Mouse (Mus musculus): ENCODE measurements at regions not wholly inside any gene's neighbourhood (a gene's known extent, or its start where the extent isn't known, plus 50 kb on each side); places are given as distances from the start of the nearest gene placed in this dataset.
"Not testable (repeated sequence)": the region's sequence is repeated elsewhere in the genome, so short reads cannot be mapped to it uniquely, and the experiment has no call there.

GRCm38 (mm10) chr13:103620958-103621357, 153.4 kb downstream of the Srek1 start:
- not testable (repeated sequence) for DNase-seq

GRCm38 (mm10) chr13:103613333-103613725, 161.1 kb downstream of the Srek1 start:
- no peak for DNase-seq

GRCm38 (mm10) chr13:103612720-103613332, 161.6 kb downstream of the Srek1 start:
- DNase-seq, result no peak

- DNase-seq, result no peak
Measured at GRCm38 (mm10) chr13:103602302-103602701, 172.1 kb downstream of the Srek1 start.

- peak; percentile 30 for DNase-seq
Measured at GRCm38 (mm10) chr13:103592371-103592770, 182.0 kb downstream of the Srek1 start.

GRCm38 (mm10) chr13:103591874-103592273, 182.5 kb downstream of the Srek1 start:
- DNase-seq, result no peak

- DNase-seq, result not testable (repeated sequence)
Measured at GRCm38 (mm10) chr13:103591381-103591780, 183.0 kb downstream of the Srek1 start.

GRCm38 (mm10) chr13:103589646-103590045, 184.8 kb downstream of the Srek1 start:
- DNase-seq, result no peak

GRCm38 (mm10) chr13:103576856-103577255, 197.6 kb downstream of the Srek1 start:
- DNase-seq, result no peak

GRCm38 (mm10) chr13:103564715-103565114, 209.7 kb downstream of the Srek1 start:
- DNase-seq, result no peak

GRCm38 (mm10) chr13:103561795-103562705, 212.4 kb downstream of the Srek1 start:
- DNase-seq, result peak; percentile 11

- DNase-seq, result no peak
Measured at GRCm38 (mm10) chr13:103558915-103559314, 215.5 kb downstream of the Srek1 start.

- DNase-seq, result no peak
Measured at GRCm38 (mm10) chr13:103539577-103539976, 205.3 kb upstream of the Mast4 start.

GRCm38 (mm10) chr13:103513825-103514224, 179.5 kb upstream of the Mast4 start:
- no peak for DNase-seq

- DNase-seq, result no peak
Measured at GRCm38 (mm10) chr13:103512476-103512875, 178.2 kb upstream of the Mast4 start.

GRCm38 (mm10) chr13:103504987-103505386, 170.7 kb upstream of the Mast4 start:
- DNase-seq, result no peak

- no peak for DNase-seq
Measured at GRCm38 (mm10) chr13:103499376-103499775, 165.1 kb upstream of the Mast4 start.

GRCm38 (mm10) chr13:103494371-103494770, 160.1 kb upstream of the Mast4 start:
- no peak for DNase-seq

GRCm38 (mm10) chr13:103493567-103493966, 159.3 kb upstream of the Mast4 start:
- no peak for DNase-seq

GRCm38 (mm10) chr13:103490049-103490448, 155.8 kb upstream of the Mast4 start:
- DNase-seq, result no peak

- DNase-seq, result no peak
Measured at GRCm38 (mm10) chr13:103484092-103484491, 149.8 kb upstream of the Mast4 start.

GRCm38 (mm10) chr13:103483392-103483791, 149.1 kb upstream of the Mast4 start:
- DNase-seq, result peak; percentile 14

- DNase-seq, result no peak
Measured at GRCm38 (mm10) chr13:103476328-103476727, 142.0 kb upstream of the Mast4 start.

- DNase-seq, result no peak
Measured at GRCm38 (mm10) chr13:103472216-103472615, 137.9 kb upstream of the Mast4 start.
